Mouse (Mus musculus) cerebellum, adult 9-11 months (tissue): ENCODE results near the gene Sox18.

Experiments
- DNase-seq: peaks from one replicate; pipeline ENCODE4 v3.0.0; 2022

The Sox18 gene

GRCm38 (mm10) chr2:181645666-181646065 is 25.8 kb downstream of the Sox18 start:
- no peak for DNase-seq

GRCm38 (mm10) chr2:181644361-181644760 is 27.1 kb downstream of the Sox18 start:
- peak; percentile 21 for DNase-seq

- DNase-seq: no peak
Measured at GRCm38 (mm10) chr2:181635865-181636264, 35.6 kb downstream of the Sox18 start.

GRCm38 (mm10) chr2:181632624-181633023 is 38.8 kb downstream of the Sox18 start:
- DNase-seq: peak; percentile 73

- DNase-seq: no peak
Measured at GRCm38 (mm10) chr2:181628471-181628870, 43.0 kb downstream of the Sox18 start.

GRCm38 (mm10) chr2:181623401-181623800 is 48.0 kb downstream of the Sox18 start:
- DNase-seq: no peak
